Mouse (Mus musculus) hindlimb bud, embryonic 11.5 days (tissue): ENCODE measurements at regions not wholly inside any gene's neighbourhood (a gene's known extent, or its start where the extent isn't known, plus 50 kb on each side); places are given as distances from the start of the nearest gene placed in this dataset.
A peak's percentile ranks its signal among the peaks of the same experiment; 100 is the strongest.

Experiments used
- DNase-seq: peaks from one replicate; pipeline ENCODE4 v3.0.0-alpha.2; 2012; ENCODE audit warnings: low read depth, low spot score; ENCODE audit errors: extremely low spot score

GRCm38 (mm10) chr14:48852787-48853186, 179.2 kb upstream of the Otx2 start:
- DNase-seq, result no peak

GRCm38 (mm10) chr14:48852061-48852460, 178.4 kb upstream of the Otx2 start:
- DNase-seq, result no peak

DNA sequence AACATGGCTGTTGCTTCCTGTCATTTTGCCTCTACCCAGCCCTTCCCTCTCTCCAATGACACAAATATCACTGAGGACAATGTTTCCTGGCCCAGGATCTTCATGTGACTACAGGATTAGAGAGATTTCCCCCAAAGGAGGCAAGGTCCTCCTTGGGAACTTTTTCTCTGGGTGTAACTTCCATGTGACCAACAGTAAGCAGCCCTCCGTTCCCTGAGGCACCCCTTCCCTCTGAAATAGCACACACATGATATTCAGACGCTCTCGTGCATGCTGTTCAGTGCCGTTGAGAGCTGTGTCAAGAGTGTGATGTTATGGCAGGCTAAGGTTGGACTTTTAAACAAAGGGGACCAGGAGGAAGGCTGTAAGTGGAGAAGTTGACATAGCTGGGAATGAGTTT, 169.2 kb upstream of the Otx2 start:
- no peak for DNase-seq

DNA sequence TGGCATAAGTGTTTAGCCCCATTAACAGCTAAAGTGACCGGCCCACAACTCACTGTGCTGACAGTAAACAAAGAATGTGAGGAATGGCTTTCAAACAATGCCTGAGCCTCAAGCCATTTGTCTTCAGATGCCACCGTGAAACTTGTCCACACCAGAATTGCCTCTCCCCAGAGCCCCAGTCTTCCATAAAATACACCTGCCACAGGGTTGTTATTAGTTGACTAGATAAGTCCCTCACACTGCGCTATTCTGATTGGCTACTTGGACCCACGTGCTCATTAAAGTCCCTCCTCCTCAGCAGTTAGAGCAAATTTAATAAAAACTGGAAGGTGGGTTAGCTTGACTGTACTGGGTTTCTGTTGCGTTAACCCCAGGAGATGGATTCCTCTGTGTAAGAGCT, 167.7 kb upstream of the Otx2 start:
- DNase-seq, result no peak

DNA sequence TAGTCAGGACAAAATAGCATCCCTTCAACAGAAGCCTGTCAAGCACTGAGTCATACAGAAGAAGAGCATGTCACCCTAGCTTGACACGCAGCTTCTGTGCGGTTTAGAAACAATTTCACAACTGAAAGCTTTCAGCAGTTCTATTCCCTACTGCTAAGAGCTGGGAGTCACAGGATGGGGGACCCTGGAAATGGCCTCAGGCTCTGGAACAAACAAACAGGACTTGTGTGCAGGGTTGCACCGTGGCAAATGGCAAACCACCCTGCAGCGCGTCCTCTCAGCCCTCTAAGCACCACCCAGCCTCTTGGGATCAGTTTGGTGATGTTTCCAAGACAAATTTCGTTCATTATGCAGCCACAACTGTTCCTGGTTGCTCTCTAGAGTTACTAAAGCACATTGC, 163.6 kb upstream of the Otx2 start:
- no peak for DNase-seq

GRCm38 (mm10) chr14:48836071-48836470, 162.5 kb upstream of the Otx2 start:
- DNase-seq, result no peak

DNA sequence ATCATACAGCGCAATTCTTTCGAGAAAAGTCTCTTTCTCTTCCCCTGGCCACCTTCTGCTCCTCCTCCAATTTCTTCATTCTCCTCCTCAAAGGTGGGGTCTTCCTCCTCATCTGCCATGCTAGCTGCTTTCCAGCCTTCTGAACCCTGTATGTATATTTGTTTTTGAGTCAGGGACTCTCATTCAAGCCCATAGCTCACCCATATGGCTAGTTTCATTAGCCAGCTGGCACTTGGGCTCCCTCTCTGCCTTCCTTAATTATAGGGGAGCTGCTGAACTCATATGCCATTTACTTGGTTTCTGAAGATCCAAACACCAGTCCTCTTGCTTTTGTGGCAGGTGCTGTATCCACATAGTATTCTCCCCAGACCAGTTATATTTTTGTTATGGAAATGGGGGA, 160.8 kb upstream of the Otx2 start:
- no peak for DNase-seq

DNA sequence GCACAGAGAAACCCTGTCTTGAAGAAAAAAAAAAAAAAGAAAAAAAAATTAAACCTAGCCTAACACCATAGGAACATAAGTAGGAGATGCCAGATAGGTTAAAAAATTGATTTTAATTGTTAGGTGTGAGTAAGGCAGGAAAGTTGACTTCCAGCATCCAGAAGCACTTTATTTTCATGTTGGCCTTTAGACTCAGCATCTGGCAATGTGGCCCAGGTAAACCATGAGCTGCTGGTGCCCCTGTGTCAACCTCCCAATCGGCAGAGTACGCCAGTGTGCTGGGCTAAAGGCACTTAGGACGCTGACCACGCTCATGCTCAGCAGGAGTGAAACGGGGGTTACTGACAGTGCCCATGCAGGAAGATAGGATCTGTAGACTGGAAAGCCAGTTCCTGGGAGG, 152.8 kb upstream of the Otx2 start:
- DNase-seq, result no peak

GRCm38 (mm10) chr14:48824375-48824774, 150.8 kb upstream of the Otx2 start:
- DNase-seq, result no peak

DNA sequence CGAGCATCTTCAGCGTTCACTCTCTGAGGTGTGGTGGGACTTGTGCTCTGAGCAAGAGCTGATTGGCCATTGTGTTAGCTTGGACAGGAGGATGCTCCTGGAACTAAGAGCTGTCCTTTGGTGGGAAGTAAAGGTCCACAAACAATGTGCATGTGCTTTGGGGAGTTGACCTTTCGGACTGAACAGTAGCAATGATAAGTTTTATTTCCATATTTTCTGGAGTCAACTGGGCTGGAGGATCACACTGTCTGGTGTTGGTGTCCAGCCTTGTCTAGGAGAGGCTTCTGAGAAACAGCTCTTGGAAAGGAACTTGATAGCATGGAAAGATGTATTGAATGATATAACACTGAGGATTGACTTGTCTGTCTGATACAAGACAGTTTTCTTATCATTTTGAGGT, 142.3 kb upstream of the Otx2 start:
- no peak for DNase-seq

DNA sequence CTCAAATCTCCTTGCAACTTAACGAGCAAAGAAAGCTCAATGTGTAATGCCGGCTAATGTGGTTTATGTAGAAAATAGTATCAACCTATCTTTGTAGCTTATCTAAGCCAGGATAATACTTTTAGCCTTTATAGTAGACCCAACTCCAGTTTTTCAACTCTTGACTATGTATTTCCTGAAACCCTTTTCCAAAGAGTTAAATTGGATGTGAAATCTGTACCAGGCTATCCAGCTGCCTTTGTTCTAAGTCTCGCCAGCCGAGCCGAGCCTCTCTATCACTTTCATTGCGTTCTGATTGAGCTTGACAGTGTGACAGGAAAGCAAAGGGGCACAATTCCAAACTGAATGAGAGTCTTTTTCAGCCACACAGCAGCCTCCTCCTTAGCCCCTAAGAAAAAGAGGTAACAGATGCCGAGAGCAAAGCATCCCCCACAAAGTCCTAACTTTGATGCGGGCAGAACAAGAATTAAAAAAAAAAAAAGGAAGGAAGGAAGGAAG, 141.7 kb upstream of the Otx2 start:
- peak; percentile 24 for DNase-seq

DNA sequence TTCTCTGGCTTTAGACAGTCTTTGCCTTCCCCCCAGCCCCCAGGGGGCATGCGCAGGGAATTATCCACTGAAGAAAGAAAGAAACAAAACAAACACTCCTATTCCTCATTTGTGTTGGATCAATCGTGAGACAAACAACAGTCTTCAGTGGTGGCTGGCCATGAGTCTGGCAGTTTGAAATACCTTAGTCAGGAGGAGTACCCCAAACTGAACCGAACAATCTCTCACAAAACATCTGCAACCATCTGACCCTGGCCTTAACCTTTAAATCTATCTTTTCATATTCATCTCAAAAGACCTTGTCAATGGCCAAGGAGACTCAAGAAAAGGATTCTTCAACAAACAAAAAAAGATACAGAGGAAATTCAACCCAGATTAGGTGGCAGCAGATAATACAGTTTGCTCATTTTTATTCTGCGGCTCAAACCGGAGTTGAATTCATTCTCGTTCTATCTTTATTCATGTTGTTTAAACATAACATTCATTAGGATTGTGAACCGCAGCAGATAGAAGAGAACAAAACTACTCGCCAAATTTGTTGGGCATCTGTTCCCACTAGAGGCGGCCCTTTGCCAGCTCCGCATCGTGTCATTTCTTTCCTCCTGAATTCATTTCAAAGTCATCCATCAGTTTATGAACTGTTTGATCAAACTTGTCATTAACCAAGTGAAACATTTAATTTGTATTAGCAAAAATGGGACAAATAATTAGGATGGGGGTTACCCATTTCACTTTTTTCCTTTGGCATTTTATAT, 139.3 kb upstream of the Otx2 start:
- DNase-seq, result no peak

- no peak for DNase-seq
These were observed 130.5 kb upstream of the Otx2 start for GRCm38 (mm10) chr14:48804098-48804497.

DNA sequence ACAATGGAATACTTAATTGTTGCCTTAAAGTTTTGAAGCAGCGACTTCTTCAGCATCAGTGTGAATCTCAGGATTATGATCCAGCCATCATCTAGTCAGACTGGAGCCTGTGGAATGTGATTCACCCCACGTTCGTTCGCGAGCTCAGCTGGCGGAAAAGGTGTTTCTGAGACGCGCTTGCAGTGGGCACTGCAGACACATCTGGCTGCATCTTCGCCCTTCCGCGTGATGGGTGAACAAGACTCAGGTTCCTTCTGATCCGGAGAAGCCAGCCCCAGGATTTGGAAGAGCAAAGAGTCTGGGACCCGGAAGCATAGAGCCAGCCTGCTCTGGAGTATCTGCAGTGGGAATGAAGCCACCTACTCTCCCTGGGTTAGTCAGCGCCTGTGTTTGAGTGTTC, 127.7 kb upstream of the Otx2 start:
- DNase-seq, result no peak

- DNase-seq, result no peak
These were observed 127.2 kb upstream of the Otx2 start for GRCm38 (mm10) chr14:48800857-48801256.

DNA sequence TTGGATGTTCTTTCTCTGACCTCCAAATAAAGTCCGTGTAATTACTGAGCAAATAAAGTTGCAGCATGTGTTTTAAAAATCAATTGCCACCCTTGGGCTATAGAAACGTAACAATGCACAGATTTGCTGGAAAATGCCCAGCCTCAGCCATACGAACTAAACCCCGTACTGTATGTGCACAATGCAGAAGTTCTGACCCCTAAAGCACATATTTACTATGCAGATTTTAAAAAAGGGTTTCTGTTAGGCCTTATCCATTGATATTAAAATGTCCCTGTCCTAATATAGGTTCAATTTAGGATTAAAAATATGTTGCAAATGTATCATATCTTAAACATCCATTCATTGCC, 126.5 kb upstream of the Otx2 start:
- DNase-seq, result no peak

DNA sequence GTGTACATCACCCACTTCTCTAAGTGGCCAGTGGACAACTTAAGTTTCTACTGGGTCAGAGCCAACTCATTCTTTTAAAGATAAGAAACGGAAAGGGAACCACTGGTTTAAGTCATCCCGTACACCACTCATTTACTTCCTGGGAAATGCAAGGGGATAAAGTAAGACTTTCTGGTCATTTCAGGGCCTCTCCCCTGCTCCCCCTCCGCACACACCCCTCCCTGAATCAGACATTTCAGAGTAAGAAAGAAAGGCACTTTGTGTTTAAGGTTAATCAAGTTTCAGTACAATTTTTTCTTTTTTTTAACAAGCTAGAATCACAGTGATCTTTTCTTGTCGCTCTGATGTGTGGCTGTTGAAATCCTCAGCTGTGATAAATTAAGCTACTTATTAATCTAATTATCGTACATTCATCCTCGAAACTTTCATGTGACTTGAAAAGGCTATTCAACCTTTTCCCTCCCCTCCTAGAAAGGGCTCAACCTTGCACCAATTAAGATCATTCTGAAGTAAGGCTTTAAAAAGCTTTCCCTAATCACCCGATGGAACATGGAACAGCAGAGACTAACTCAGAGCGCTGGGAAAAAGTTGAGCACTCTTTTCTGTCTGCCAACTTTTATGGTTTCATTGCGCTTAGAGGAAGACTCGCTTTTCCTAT, 126.0 kb upstream of the Otx2 start:
- peak; percentile 12 for DNase-seq

DNA sequence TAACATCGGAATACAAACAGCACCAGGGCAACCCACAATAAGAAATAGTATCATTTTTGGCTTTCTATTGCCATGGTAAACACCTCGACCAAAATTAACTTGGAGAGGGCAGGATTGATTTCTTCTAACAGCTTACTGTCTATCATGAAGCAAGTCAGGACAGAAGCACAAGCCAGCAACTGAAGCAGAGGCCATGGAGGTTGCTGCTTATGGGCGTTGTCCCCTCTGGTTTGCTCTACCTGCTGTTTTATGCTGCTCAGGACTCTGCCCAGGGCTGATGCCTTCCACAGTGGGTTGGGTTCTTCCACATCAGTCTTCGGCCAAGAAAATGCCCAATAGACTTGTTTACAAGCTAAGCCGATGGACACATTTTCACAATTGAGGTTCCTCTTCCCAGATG, 117.9 kb upstream of the Otx2 start:
- no peak for DNase-seq

DNA sequence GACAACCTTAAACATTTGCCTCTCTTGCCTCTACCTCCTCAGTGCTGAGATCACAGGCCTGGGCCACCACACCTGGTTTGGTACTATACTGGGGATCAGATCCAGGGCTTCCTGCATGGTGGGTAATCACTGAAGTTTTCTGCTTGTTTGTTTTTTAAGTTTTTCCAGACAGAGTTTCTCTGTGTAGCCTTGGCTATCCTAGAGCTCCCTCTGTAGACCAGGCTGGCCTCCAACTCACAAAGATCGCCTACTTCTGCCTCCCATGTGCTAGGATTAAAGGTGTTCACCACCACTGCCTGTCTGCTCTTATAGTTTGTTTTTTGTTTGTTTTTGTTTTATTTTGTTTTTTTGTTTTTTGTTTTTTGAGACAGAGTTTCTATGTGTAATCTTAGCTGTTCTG, 105.7 kb upstream of the Otx2 start:
- no peak for DNase-seq

DNA sequence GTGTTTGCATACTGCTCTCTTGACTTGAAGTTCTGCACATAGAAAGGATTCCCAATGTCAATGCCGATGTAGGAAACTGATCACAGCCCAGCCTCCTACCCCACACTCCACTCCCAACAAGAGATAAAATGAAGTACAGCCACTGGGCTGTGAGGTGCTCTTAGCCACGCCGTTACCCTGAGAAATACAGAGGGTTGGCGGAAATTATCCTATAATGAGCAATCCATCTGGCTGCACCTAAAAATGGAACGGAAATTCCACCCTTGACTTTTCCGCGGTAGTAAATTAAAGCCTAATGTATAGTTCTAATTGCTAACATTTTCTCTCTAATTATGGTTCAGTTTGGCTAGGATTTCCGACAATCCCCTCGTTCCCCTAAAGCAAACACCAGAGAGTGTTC, 97.2 kb upstream of the Otx2 start:
- DNase-seq, result no peak

DNA sequence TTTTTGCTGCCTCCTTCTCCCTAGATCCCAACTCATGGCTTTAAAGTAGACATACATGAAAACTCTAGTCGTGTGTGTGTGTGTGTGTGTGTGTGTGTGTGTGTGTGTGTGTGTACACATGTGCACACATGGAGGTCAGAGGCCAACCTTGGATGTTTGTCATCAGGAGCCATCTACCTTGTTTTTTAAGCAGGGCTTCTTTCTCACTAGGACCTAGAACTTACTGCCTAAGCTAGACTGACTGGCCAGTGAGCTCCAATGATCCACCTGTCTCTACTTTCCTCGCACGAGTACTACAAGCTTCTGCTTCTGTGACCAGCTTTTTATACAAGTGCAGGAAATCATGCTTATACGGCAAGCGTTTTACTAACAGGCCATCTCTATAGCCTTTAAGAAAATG, 89.1 kb upstream of the Otx2 start:
- no peak for DNase-seq

DNA sequence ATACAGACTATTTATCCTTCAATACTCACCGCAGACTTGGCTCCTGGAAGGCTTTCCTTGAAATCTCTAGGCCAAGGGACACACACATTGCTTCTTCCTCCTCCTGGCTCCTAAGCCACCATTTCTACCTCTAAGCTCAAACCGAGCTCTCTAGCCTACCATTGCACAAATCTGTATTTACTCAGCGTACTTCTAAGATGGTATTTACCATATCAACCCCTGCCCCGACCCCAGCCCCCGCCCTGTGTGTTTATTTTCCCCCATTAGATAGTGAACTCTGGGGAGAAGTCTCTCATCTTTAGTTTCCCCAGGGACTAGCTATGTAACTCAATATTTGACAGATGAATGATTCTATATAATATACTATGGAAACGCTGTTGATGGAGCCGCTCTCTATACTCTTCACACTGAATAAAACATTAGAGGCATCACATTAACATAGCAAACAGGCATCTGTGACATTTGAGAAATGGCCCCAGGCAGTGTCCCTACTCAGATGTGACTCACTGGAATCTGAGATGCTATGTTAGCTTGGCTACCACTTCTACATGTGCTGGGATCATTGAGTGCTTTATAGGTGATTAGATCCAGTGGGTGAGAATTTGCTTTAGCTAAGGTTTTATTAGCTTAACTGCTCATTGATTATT, 87.5 kb upstream of the Otx2 start:
- DNase-seq, result no peak
